Mouse (Mus musculus): ENCODE measurements at regions not wholly inside any gene's neighbourhood (a gene's known extent, or its start where the extent isn't known, plus 50 kb on each side); places are given as distances from the start of the nearest gene placed in this dataset.

- DNase-seq (ENCODE audit: low spot score): no peak
Observed at GRCm38 (mm10) chr2:114260397-114261071, 59.3 kb upstream of the Zfp770 start.

- no peak for DNase-seq (ENCODE audit: low spot score)
Observed at GRCm38 (mm10) chr2:114259539-114259938, 58.3 kb upstream of the Zfp770 start.

Data from ovary, adult 18-20 months (tissue).